Mouse (Mus musculus): Measurements from ENCODE around the gene Otx1. TPM values are rescaled to one million over a fixed set of nuclear protein-coding genes. Genes with fewer than 3 reads are reported as not detected.
A peak's percentile ranks its signal among the peaks of the same experiment; 100 is the strongest.

Otx1 gene
- polyA plus RNA-seq, 1 experiment from 2014 or later = not detected

GRCm38 (mm10) chr11:22008129-22008596 is 5.5 kb upstream of the Otx1 start:
- Histone ChIP-seq H3K27me3 (ENCODE audit: control insufficient read depth, insufficient read depth, low read length) (peaks cover 64% of the 10 kb centered on the region), H3K9me3 (ENCODE audit: control insufficient read depth, low read length) (no peaks in the 10 kb centered on the region), H3K4me3 (ENCODE audit: low read length) (no peak overlapping the region), H3K4me2 (replicated peaks; ENCODE audit: low read depth, low read length) (no peak overlapping the region), H3K36me3 (ENCODE audit: control insufficient read depth, insufficient read depth, low read length) (no peaks in the 10 kb centered on the region), H3K27ac (ENCODE audit: low read depth, low read length) (no peak overlapping the region), H3K4me1 (ENCODE audit: control insufficient read depth, insufficient read depth, low read length) (0 out of 2 replicates have a peak, but pooled peaks cover 2% of the 10 kb centered on the region), H3K9ac (ENCODE audit: low read depth, low read length) (no peak overlapping the region)
- WGBS = 5% methylated on average over 10 of the region's 10 CpGs
- no peak for ATAC-seq (ENCODE audit: low FRiP score, low TSS enrichment)

DNA sequence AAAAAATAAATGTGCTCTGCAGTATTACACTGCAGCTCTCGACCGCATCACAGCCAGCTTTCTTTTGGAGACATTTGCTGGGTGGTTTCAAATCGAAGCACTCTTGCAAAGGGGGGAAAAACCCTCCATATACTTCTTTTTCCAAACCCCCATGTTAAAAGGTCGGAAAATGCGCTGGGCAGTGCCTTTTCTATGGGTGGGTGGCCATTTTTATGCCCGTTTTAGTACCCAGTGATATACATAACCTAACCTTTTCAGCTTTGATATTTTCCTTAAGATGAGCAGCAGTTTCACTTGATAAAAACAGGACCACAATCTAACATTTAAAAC is 5.0 kb upstream of the Otx1 start:
- 3% methylated on average over 6 of the region's 6 CpGs for WGBS
- Histone ChIP-seq H3K27ac (ENCODE audit: low read depth, low read length) (no peak overlapping the region), H3K4me2 (replicated peaks; ENCODE audit: low read depth, low read length) (no peak overlapping the region), H3K36me3 (ENCODE audit: control insufficient read depth, insufficient read depth, low read length) (no peaks in the 10 kb centered on the region), H3K9ac (ENCODE audit: low read depth, low read length) (no peak overlapping the region), H3K4me1 (ENCODE audit: control insufficient read depth, insufficient read depth, low read length) (0 out of 2 replicates have a peak, but pooled peaks cover 2% of the 10 kb centered on the region), H3K4me3 (ENCODE audit: low read length) (no peak overlapping the region), H3K27me3 (ENCODE audit: control insufficient read depth, insufficient read depth, low read length) (peaks cover 66% of the 10 kb centered on the region), H3K9me3 (ENCODE audit: control insufficient read depth, low read length) (no peaks in the 10 kb centered on the region)
- no peak for ATAC-seq (ENCODE audit: low FRiP score, low TSS enrichment)

- Histone ChIP-seq H3K4me1 (ENCODE audit: control insufficient read depth, insufficient read depth, low read length) (0 out of 2 replicates have a peak, but pooled peaks cover 2% of the 10 kb centered on the region), H3K4me2 (replicated peaks; ENCODE audit: low read depth, low read length) (no peak overlapping the region), H3K9me3 (ENCODE audit: control insufficient read depth, low read length) (no peaks in the 10 kb centered on the region), H3K27ac (ENCODE audit: low read depth, low read length) (no peak overlapping the region), H3K27me3 (ENCODE audit: control insufficient read depth, insufficient read depth, low read length) (peaks cover 67% of the 10 kb centered on the region), H3K9ac (ENCODE audit: low read depth, low read length) (no peak overlapping the region), H3K36me3 (ENCODE audit: control insufficient read depth, insufficient read depth, low read length) (no peaks in the 10 kb centered on the region), H3K4me3 (ENCODE audit: low read length) (no peak overlapping the region)
- 4% methylated on average over 20 of the region's 20 CpGs for WGBS
- ATAC-seq (ENCODE audit: low FRiP score, low TSS enrichment) = no peak
Measured at GRCm38 (mm10) chr11:22007088-22007780, 4.5 kb upstream of the Otx1 start.

DNA sequence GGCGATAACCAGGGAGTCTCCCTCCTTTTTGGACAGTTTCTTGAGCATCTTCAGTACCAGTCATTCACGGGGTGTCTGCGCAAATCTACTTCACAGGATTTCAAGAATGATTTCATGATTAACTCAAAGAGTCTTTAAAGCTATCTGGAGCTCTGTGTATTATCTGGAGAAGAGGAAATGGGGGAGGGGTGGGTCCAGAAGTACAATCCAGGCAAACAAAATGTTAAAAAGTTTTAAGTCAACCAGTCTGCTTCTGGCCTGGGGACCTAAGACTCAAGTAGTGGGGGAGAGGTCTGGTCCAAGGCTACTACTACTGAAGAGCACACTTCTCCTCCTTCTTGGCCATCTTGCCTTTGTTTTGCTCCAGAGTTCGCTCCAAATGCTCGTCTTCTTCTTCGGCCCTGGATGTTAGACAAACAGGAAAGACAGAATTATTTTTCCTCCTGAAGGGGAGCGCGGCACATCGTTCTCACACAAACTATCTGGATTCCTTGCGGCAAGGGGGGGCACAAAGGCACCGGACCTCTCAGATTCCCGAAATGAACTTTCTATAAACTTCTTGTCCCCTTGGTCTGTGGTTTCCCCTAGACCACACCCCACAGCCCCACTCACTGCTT is 3.9 kb upstream of the Otx1 start:
- peaks cover 74% of the 10 kb centered on the region for H3K27me3 ChIP-seq (ENCODE audit: control insufficient read depth, insufficient read depth, low read length)
- no peak overlapping the region for H3K4me2 ChIP-seq (replicated peaks; ENCODE audit: low read depth, low read length)

GRCm38 (mm10) chr11:22005281-22005870 is 2.7 kb upstream of the Otx1 start:
- Histone ChIP-seq H3K9me3 (ENCODE audit: control insufficient read depth, low read length) (no peaks in the 10 kb centered on the region), H3K4me2 (replicated peaks; ENCODE audit: low read depth, low read length) (no peak overlapping the region), H3K36me3 (ENCODE audit: control insufficient read depth, insufficient read depth, low read length) (no peaks in the 10 kb centered on the region), H3K4me1 (ENCODE audit: control insufficient read depth, insufficient read depth, low read length) (peaks cover 14% of the 10 kb centered on the region; the same call in 1 of the 2 replicates), H3K4me3 (ENCODE audit: low read length) (no peak overlapping the region), H3K27ac (ENCODE audit: low read depth, low read length) (no peak overlapping the region), H3K9ac (ENCODE audit: low read depth, low read length) (no peak overlapping the region), H3K27me3 (ENCODE audit: control insufficient read depth, insufficient read depth, low read length) (peaks cover 80% of the 10 kb centered on the region)
- 9% methylated on average over 9 of the region's 9 CpGs for WGBS
- no peak for ATAC-seq (ENCODE audit: low FRiP score, low TSS enrichment)

More for the DNA sequence above, 3.9 kb upstream of the Otx1 start:
- no peaks in the 10 kb centered on the region for H3K36me3 ChIP-seq (ENCODE audit: control insufficient read depth, insufficient read depth, low read length)
- H3K9me3 ChIP-seq (ENCODE audit: control insufficient read depth, low read length) = no peaks in the 10 kb centered on the region
- H3K4me3 ChIP-seq (ENCODE audit: low read length) = no peak overlapping the region
- no peak for ATAC-seq (ENCODE audit: low FRiP score, low TSS enrichment)
- WGBS = 22% methylated on average over 12 of the region's 12 CpGs
- H3K4me1 ChIP-seq (ENCODE audit: control insufficient read depth, insufficient read depth, low read length) = peaks cover 8% of the 10 kb centered on the region; the same call in 1 of the 2 replicates
- no peak overlapping the region for H3K27ac ChIP-seq (ENCODE audit: low read depth, low read length)
- H3K9ac ChIP-seq (ENCODE audit: low read depth, low read length) = no peak overlapping the region

- H3K9me3 ChIP-seq (ENCODE audit: control insufficient read depth, low read length) = no peaks in the 10 kb centered on the region
- H3K4me2 ChIP-seq (replicated peaks; ENCODE audit: low read depth, low read length) = no peak overlapping the region; the same call in 1 of the 2 replicates
- H3K4me3 ChIP-seq (ENCODE audit: low read length) = no peak overlapping the region
- H3K36me3 ChIP-seq (ENCODE audit: control insufficient read depth, insufficient read depth, low read length) = no peaks in the 10 kb centered on the region
- H3K27me3 ChIP-seq (ENCODE audit: control insufficient read depth, insufficient read depth, low read length) = peaks cover 83% of the 10 kb centered on the region
- under 1% methylated on average over 18 of the region's 18 CpGs for WGBS
- no peak overlapping the region for H3K27ac ChIP-seq (ENCODE audit: low read depth, low read length)
- peak; percentile 58; the same call in 1 of the 2 replicates for ATAC-seq (ENCODE audit: low FRiP score, low TSS enrichment)
- H3K4me1 ChIP-seq (ENCODE audit: control insufficient read depth, insufficient read depth, low read length) = peaks cover 14% of the 10 kb centered on the region; the same call in 1 of the 2 replicates
- H3K9ac ChIP-seq (ENCODE audit: low read depth, low read length) = no peak overlapping the region
Measured at GRCm38 (mm10) chr11:22004331-22004841, 1.7 kb upstream of the Otx1 start.

DNA sequence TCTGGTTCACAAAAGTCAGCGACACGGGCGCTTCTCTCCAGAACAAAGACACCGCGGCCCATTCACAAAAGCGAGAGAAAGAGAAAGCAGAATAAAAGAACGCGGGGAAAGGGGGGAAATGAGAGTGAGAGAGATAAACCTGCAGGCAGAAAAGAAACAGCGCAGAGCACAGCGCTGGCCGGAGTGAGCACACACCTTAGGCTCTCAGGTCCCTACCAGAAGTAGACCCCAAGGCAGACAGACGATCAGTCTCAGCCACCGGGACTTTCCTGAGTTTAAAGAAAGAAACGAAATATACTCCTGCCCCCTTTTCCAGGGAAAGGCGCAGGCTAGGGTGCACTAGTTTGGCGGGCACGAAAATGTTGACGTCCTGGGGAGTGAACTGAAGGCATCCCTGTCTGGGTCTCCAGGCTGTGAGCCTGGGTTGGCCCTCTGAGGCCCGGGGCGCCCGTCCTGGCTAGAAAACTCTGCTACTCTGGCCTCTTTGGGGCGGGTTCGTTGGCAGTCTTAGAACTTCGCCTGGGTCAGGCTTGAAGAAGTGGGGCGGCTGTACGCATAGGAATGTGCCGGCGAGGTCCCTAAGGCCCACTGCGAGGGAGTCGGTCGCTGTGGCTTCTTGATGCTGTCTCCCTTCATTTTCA is 764 bp upstream of the Otx1 start:
- Histone ChIP-seq H3K4me1 (ENCODE audit: control insufficient read depth, insufficient read depth, low read length) (peaks cover 14% of the 10 kb centered on the region; the same call in 1 of the 2 replicates), H3K36me3 (ENCODE audit: control insufficient read depth, insufficient read depth, low read length) (no peaks in the 10 kb centered on the region), H3K4me2 (replicated peaks; ENCODE audit: low read depth, low read length) (no peak overlapping the region), H3K9ac (ENCODE audit: low read depth, low read length) (no peak overlapping the region), H3K27ac (ENCODE audit: low read depth, low read length) (no peak overlapping the region), H3K9me3 (ENCODE audit: control insufficient read depth, low read length) (no peaks in the 10 kb centered on the region), H3K27me3 (ENCODE audit: control insufficient read depth, insufficient read depth, low read length) (peaks cover 88% of the 10 kb centered on the region), H3K4me3 (ENCODE audit: low read length) (no peak overlapping the region)
- ATAC-seq (ENCODE audit: low FRiP score, low TSS enrichment) = no peak
- WGBS = 1% methylated on average over 31 of the region's 31 CpGs

DNA sequence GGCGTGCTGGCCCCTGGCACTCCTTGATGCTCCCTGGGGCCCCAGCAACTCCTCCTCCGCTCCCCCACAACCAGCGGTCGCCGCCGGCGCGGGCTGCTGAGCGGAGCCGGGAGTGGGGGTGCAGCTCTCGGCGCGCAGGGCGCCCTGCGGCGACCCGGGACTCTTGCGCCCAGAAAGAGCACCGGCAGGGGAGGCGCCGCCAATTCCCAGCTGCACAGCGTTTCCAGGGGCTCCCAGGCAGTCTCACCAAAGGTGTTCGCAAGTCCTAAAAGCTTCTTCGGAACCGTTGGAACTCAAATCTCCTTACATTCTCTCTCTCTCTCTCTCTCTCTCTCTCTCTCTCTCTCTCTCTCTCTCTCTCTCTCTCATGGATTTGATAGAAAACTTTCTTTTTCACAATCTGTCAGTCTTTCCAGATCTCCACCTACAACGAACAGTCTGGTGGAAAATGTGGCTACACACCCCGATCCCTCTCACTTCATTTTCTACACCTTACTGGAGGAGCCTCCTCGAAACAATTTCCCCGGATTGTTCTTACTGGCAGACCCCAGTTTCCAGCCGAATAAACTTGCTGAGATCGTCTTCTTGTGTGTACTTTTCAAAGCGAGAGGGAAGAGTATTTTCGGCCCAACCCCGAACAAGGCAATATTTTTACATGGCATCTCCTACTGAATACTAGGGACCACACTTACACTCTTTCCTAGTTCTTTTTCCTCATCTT is 475 bp downstream of the Otx1 start:
- no peaks in the 10 kb centered on the region for H3K36me3 ChIP-seq (ENCODE audit: control insufficient read depth, insufficient read depth, low read length)
- H3K27ac ChIP-seq (ENCODE audit: low read depth, low read length) = no peak overlapping the region
- no peaks in the 10 kb centered on the region for H3K9me3 ChIP-seq (ENCODE audit: control insufficient read depth, low read length)
- ATAC-seq (ENCODE audit: low FRiP score, low TSS enrichment) = no peak; the same call in none of the 2 replicates
- peaks cover 88% of the 10 kb centered on the region for H3K27me3 ChIP-seq (ENCODE audit: control insufficient read depth, insufficient read depth, low read length)
- H3K4me3 ChIP-seq (ENCODE audit: low read length) = peak overlapping the region; percentile 48
- H3K4me2 ChIP-seq (replicated peaks; ENCODE audit: low read depth, low read length) = peak overlapping the region; percentile 88
- under 1% methylated on average over 34 of the region's 34 CpGs for WGBS
- H3K4me1 ChIP-seq (ENCODE audit: control insufficient read depth, insufficient read depth, low read length) = peaks cover 14% of the 10 kb centered on the region; the same call in 1 of the 2 replicates
- H3K9ac ChIP-seq (ENCODE audit: low read depth, low read length) = no peak overlapping the region
